Comparison of ENCODE assay signal across 12 mouse cellular contexts in genomic region chr6:113468512-113468911, GRCm38 (mm10). TPM values are rescaled to one million over a fixed set of nuclear protein-coding genes. Genes with fewer than 3 reads are reported as not detected.
A peak's percentile ranks its signal among the peaks of the same experiment; 100 is the strongest.
DNase-seq lines count a peak whose midpoint lies in the region; ATAC-seq and TF ChIP-seq lines count a peak whose summit lies in the region.
"Had no signal": no experiment of that assay in that cellular context is flagged by ENCODE, and none has a peak within 500 bp of the region (broad histone marks: within the 10 kb centered on the region; RNA-seq: fewer than 3 reads in every experiment).

No protein-coding gene starts in this region.

- peak overlapping the region; percentile 47; the same call in 1 of the 2 replicates for H3K9ac ChIP-seq in forebrain, embryonic 11.5 days (ENCODE audit: low read length)
- H3K9ac ChIP-seq in forebrain, postnatal 0 days = no peak overlapping the region
- H3K9ac ChIP-seq in midbrain, embryonic 14.5 days (replicated peaks; ENCODE audit: low read length) = no peak overlapping the region
- H3K9ac ChIP-seq in stomach, embryonic 16.5 days (ENCODE audit: low read length) = peak overlapping the region; percentile 38
- H3K9ac ChIP-seq: midbrain, embryonic 13.5 days had no signal

- no peak for DNase-seq in forebrain, embryonic 11.5 days (ENCODE audit: low spot score)
- no peak for DNase-seq in forebrain, postnatal 0 days
- no peak for DNase-seq in midbrain, embryonic 10.5 days (ENCODE audit: low spot score)
- DNase-seq in midbrain, embryonic 14.5 days = no peak
- no peak for DNase-seq in thymus, postnatal 0 days (ENCODE audit: low spot score)
- no peak for DNase-seq in layer of hippocampus, adult 11-12 months (ENCODE audit: low spot score)

- WGBS in forebrain, embryonic 11.5 days = 74% methylated on average over 3 of the region's 3 CpGs
- WGBS in forebrain, postnatal 0 days = 70% methylated on average over 3 of the region's 3 CpGs
- WGBS in midbrain, embryonic 10.5 days = 64% methylated on average over 3 of the region's 3 CpGs
- WGBS in midbrain, embryonic 14.5 days = 76% methylated on average over 3 of the region's 3 CpGs
- 71% methylated on average over 3 of the region's 3 CpGs for WGBS in stomach, embryonic 16.5 days

- no peak for TF ChIP-seq CTCF in forebrain, postnatal 0 days (IDR thresholded peaks at IDR 0.05; ENCODE audit: low read depth)

- no peaks in the 10 kb centered on the region for H3K9me3 ChIP-seq in forebrain, embryonic 11.5 days (ENCODE audit: control insufficient read depth, low read length)
- H3K9me3 ChIP-seq in forebrain, postnatal 0 days (ENCODE audit: low read length) = no peaks in the 10 kb centered on the region
- no peaks in the 10 kb centered on the region for H3K9me3 ChIP-seq in midbrain, embryonic 10.5 days (replicated peaks)
- no peaks in the 10 kb centered on the region for H3K9me3 ChIP-seq in midbrain, embryonic 14.5 days (ENCODE audit: control insufficient read depth, low read length)
- no peaks in the 10 kb centered on the region for H3K9me3 ChIP-seq in stomach, embryonic 16.5 days (replicated peaks; ENCODE audit: control insufficient read depth, low read length)
- H3K9me3 ChIP-seq: midbrain, embryonic 13.5 days had no signal

- H3K4me3 ChIP-seq in forebrain, embryonic 11.5 days (ENCODE audit: low read depth, low read length) = no peak overlapping the region
- H3K4me3 ChIP-seq in forebrain, postnatal 0 days (ENCODE audit: low read depth, low read length) = no peak overlapping the region
- H3K4me3 ChIP-seq in midbrain, embryonic 10.5 days = peak overlapping the region; percentile 54; the same call in 1 of the 2 replicates
- H3K4me3 ChIP-seq in midbrain, embryonic 14.5 days (replicated peaks; ENCODE audit: low read depth, low read length) = no peak overlapping the region
- H3K4me3 ChIP-seq in stomach, embryonic 16.5 days (replicated peaks; ENCODE audit: low read length) = no peak overlapping the region

- no peak overlapping the region for H3K27ac ChIP-seq in forebrain, embryonic 11.5 days (ENCODE audit: low read depth, low read length)
- H3K27ac ChIP-seq in forebrain, postnatal 0 days (ENCODE audit: low read depth, low read length) = no peak overlapping the region
- no peak overlapping the region; the same call in 1 of the 2 replicates for H3K27ac ChIP-seq in midbrain, embryonic 10.5 days (replicated peaks)
- H3K27ac ChIP-seq in midbrain, embryonic 14.5 days (replicated peaks; ENCODE audit: low read depth, low read length) = no peak overlapping the region
- no peak overlapping the region for H3K27ac ChIP-seq in stomach, embryonic 16.5 days (ENCODE audit: low read length)
- H3K27ac ChIP-seq: midbrain, embryonic 13.5 days had no signal

- peak overlapping the region; percentile 58 for H3K4me2 ChIP-seq in forebrain, embryonic 11.5 days (ENCODE audit: low read depth, low read length, severe bottlenecking)
- no peak overlapping the region for H3K4me2 ChIP-seq in forebrain, postnatal 0 days (ENCODE audit: low read depth)
- no peak overlapping the region for H3K4me2 ChIP-seq in midbrain, embryonic 14.5 days (ENCODE audit: low read length)
- H3K4me2 ChIP-seq in stomach, embryonic 16.5 days (ENCODE audit: low read depth, low read length) = peak overlapping the region; percentile 63; the same call in 1 of the 2 replicates

- H3K4me1 ChIP-seq in forebrain, embryonic 11.5 days (replicated peaks; ENCODE audit: control insufficient read depth, insufficient read depth, low read length) = peaks cover 8% of the 10 kb centered on the region; the same call in 1 of the 2 replicates
- 0 out of 2 replicates have a peak, but pooled peaks cover 4% of the 10 kb centered on the region for H3K4me1 ChIP-seq in forebrain, postnatal 0 days (ENCODE audit: insufficient read depth)
- peaks cover 38% of the 10 kb centered on the region for H3K4me1 ChIP-seq in midbrain, embryonic 10.5 days
- peaks cover 7% of the 10 kb centered on the region for H3K4me1 ChIP-seq in midbrain, embryonic 14.5 days (ENCODE audit: control insufficient read depth, insufficient read depth, low read length)
- peaks cover 20% of the 10 kb centered on the region for H3K4me1 ChIP-seq in stomach, embryonic 16.5 days (ENCODE audit: control insufficient read depth, insufficient read depth, low read length)

- H3K27me3 ChIP-seq in forebrain, embryonic 11.5 days (ENCODE audit: control insufficient read depth, insufficient read depth, low read length) = peaks cover 7% of the 10 kb centered on the region
- H3K27me3 ChIP-seq in forebrain, postnatal 0 days (ENCODE audit: insufficient read depth, low read length) = peaks cover 13% of the 10 kb centered on the region
- peaks cover 50% of the 10 kb centered on the region for H3K27me3 ChIP-seq in midbrain, embryonic 10.5 days (ENCODE audit: low read depth, poor library complexity, severe bottlenecking)
- peaks cover 20% of the 10 kb centered on the region for H3K27me3 ChIP-seq in midbrain, embryonic 14.5 days (ENCODE audit: control insufficient read depth, insufficient read depth, low read length)
- no peaks in the 10 kb centered on the region for H3K27me3 ChIP-seq in stomach, embryonic 16.5 days (ENCODE audit: control insufficient read depth, insufficient read depth, low read length)

- ATAC-seq in forebrain, embryonic 11.5 days (replicated peaks; ENCODE audit: low FRiP score) = 0 out of 2 replicates have a peak, but pooled peaks have one; percentile 3
- no peak for ATAC-seq in forebrain, postnatal 0 days
- ATAC-seq in midbrain, embryonic 14.5 days (ENCODE audit: low FRiP score, low TSS enrichment) = no peak
- peak; percentile 71 for ATAC-seq in granulocyte monocyte progenitor cell, adult 5-6 weeks (replicated peaks; ENCODE audit: poor library complexity, severe bottlenecking)
- no peak for ATAC-seq in stomach, embryonic 16.5 days (ENCODE audit: insufficient read depth, low FRiP score)

- no peaks in the 10 kb centered on the region for H3K36me3 ChIP-seq in forebrain, embryonic 11.5 days (ENCODE audit: control insufficient read depth, insufficient read depth, low read length)
- H3K36me3 ChIP-seq in forebrain, postnatal 0 days (ENCODE audit: insufficient read depth) = no peaks in the 10 kb centered on the region
- H3K36me3 ChIP-seq in midbrain, embryonic 10.5 days = no peaks in the 10 kb centered on the region
- H3K36me3 ChIP-seq in midbrain, embryonic 14.5 days (ENCODE audit: control insufficient read depth, insufficient read depth, low read length) = no peaks in the 10 kb centered on the region
- no peaks in the 10 kb centered on the region for H3K36me3 ChIP-seq in stomach, embryonic 16.5 days (ENCODE audit: control insufficient read depth, insufficient read depth, low read length)
- H3K36me3 ChIP-seq: midbrain, embryonic 13.5 days had no signal

RNA-seq across cellular contexts. Expression of gene Il17rc, which starts 2.7 kb away (rescaled TPM):
- polyA plus RNA-seq in forebrain, embryonic 11.5 days (2014; fragmentation: Nextera tagmentation; extraction: Ambion mirVana) = 3.4 and 4.2 TPM in 2 replicates
- 3.2 and 3.8 TPM in 2 replicates for total RNA-seq in forebrain, postnatal 0 days (2014; rRNA removed)
- polyA plus RNA-seq in forebrain, postnatal 0 days (2015; fragmentation: Nextera tagmentation; extraction: Ambion mirVana) = 4.3 and 4.8 TPM in 2 replicates
- polyA plus RNA-seq in midbrain, embryonic 10.5 days (2016; fragmentation: Nextera tagmentation; extraction: Ambion mirVana) = 4.4 and 5.3 TPM in 2 replicates
- polyA plus RNA-seq in midbrain, embryonic 14.5 days (2014; fragmentation: Nextera tagmentation; extraction: Ambion mirVana) = 0.77 and 0.93 TPM in 2 replicates
- total RNA-seq in granulocyte monocyte progenitor cell, adult 5-6 weeks (2014; fragmentation: Nextera tagmentation) = not detected in 2 replicates
- total RNA-seq in granulocyte monocyte progenitor cell, adult 5-6 weeks (2017) = not detected in 2 replicates
- polyA plus RNA-seq in stomach, embryonic 16.5 days (2015; fragmentation: Nextera tagmentation; extraction: Ambion mirVana) = 36.8 and 45.0 TPM in 2 replicates
- 5.0 and 6.5 TPM in 2 replicates for polyA plus RNA-seq in thymus, postnatal 0 days (2015; fragmentation: Nextera tagmentation; extraction: Ambion mirVana)

RNA-seq across cellular contexts. Expression of gene Il17re, which starts 10.2 kb away (rescaled TPM):
- 1.0 and 1.2 TPM in 2 replicates for polyA plus RNA-seq in forebrain, embryonic 11.5 days (2014; fragmentation: Nextera tagmentation; extraction: Ambion mirVana)
- total RNA-seq in forebrain, postnatal 0 days (2014; rRNA removed) = not detected in 2 replicates
- polyA plus RNA-seq in forebrain, postnatal 0 days (2015; fragmentation: Nextera tagmentation; extraction: Ambion mirVana) = 0.14 and 0.28 TPM in 2 replicates
- polyA plus RNA-seq in midbrain, embryonic 10.5 days (2016; fragmentation: Nextera tagmentation; extraction: Ambion mirVana) = 1.1 and 1.4 TPM in 2 replicates
- 0.09 TPM in 1 of 2 replicates, not detected in the other for polyA plus RNA-seq in midbrain, embryonic 14.5 days (2014; fragmentation: Nextera tagmentation; extraction: Ambion mirVana)
- not detected in 2 replicates for total RNA-seq in granulocyte monocyte progenitor cell, adult 5-6 weeks (2014; fragmentation: Nextera tagmentation)
- 0.31 and 0.43 TPM in 2 replicates for total RNA-seq in granulocyte monocyte progenitor cell, adult 5-6 weeks (2017)
- 21.1 and 28.9 TPM in 2 replicates for polyA plus RNA-seq in stomach, embryonic 16.5 days (2015; fragmentation: Nextera tagmentation; extraction: Ambion mirVana)
- 6.0 and 7.9 TPM in 2 replicates for polyA plus RNA-seq in thymus, postnatal 0 days (2015; fragmentation: Nextera tagmentation; extraction: Ambion mirVana)

RNA-seq across cellular contexts. Expression of gene Creld1, which starts 14.6 kb away (rescaled TPM):
- 36.3 and 41.6 TPM in 2 replicates for polyA plus RNA-seq in forebrain, embryonic 11.5 days (2014; fragmentation: Nextera tagmentation; extraction: Ambion mirVana)
- 34.0 and 39.5 TPM in 2 replicates for total RNA-seq in forebrain, postnatal 0 days (2014; rRNA removed)
- 45.5 and 52.7 TPM in 2 replicates for polyA plus RNA-seq in forebrain, postnatal 0 days (2015; fragmentation: Nextera tagmentation; extraction: Ambion mirVana)
- polyA plus RNA-seq in midbrain, embryonic 10.5 days (2016; fragmentation: Nextera tagmentation; extraction: Ambion mirVana) = 43.0 and 45.4 TPM in 2 replicates
- polyA plus RNA-seq in midbrain, embryonic 14.5 days (2014; fragmentation: Nextera tagmentation; extraction: Ambion mirVana) = 49.7 and 51.1 TPM in 2 replicates
- 15.3 and 17.8 TPM in 2 replicates for total RNA-seq in granulocyte monocyte progenitor cell, adult 5-6 weeks (2014; fragmentation: Nextera tagmentation)
- total RNA-seq in granulocyte monocyte progenitor cell, adult 5-6 weeks (2017) = 6.7 and 9.4 TPM in 2 replicates
- polyA plus RNA-seq in stomach, embryonic 16.5 days (2015; fragmentation: Nextera tagmentation; extraction: Ambion mirVana) = 22.9 and 23.9 TPM in 2 replicates
- 9.5 and 10.3 TPM in 2 replicates for polyA plus RNA-seq in thymus, postnatal 0 days (2015; fragmentation: Nextera tagmentation; extraction: Ambion mirVana)

RNA-seq across cellular contexts. Expression of gene Jagn1, which starts 26.1 kb away (rescaled TPM):
- polyA plus RNA-seq in forebrain, embryonic 11.5 days (2014; fragmentation: Nextera tagmentation; extraction: Ambion mirVana) = 66.1 and 75.0 TPM in 2 replicates
- total RNA-seq in forebrain, postnatal 0 days (2014; rRNA removed) = 37.7 and 43.6 TPM in 2 replicates
- 61.3 and 81.8 TPM in 2 replicates for polyA plus RNA-seq in forebrain, postnatal 0 days (2015; fragmentation: Nextera tagmentation; extraction: Ambion mirVana)
- 90.0 and 93.5 TPM in 2 replicates for polyA plus RNA-seq in midbrain, embryonic 10.5 days (2016; fragmentation: Nextera tagmentation; extraction: Ambion mirVana)
- 86.1 and 96.9 TPM in 2 replicates for polyA plus RNA-seq in midbrain, embryonic 14.5 days (2014; fragmentation: Nextera tagmentation; extraction: Ambion mirVana)
- total RNA-seq in granulocyte monocyte progenitor cell, adult 5-6 weeks (2014; fragmentation: Nextera tagmentation) = 53.5 and 73.6 TPM in 2 replicates
- 23.2 and 28.3 TPM in 2 replicates for total RNA-seq in granulocyte monocyte progenitor cell, adult 5-6 weeks (2017)
- 86.0 and 88.5 TPM in 2 replicates for polyA plus RNA-seq in stomach, embryonic 16.5 days (2015; fragmentation: Nextera tagmentation; extraction: Ambion mirVana)
- polyA plus RNA-seq in thymus, postnatal 0 days (2015; fragmentation: Nextera tagmentation; extraction: Ambion mirVana) = 69.1 and 70.6 TPM in 2 replicates

RNA-seq across cellular contexts. Expression of gene Cidec, which starts 33.0 kb away (rescaled TPM):
- polyA plus RNA-seq in forebrain, embryonic 11.5 days (2014; fragmentation: Nextera tagmentation; extraction: Ambion mirVana) = not detected in 2 replicates
- not detected in 2 replicates for total RNA-seq in forebrain, postnatal 0 days (2014; rRNA removed)
- polyA plus RNA-seq in forebrain, postnatal 0 days (2015; fragmentation: Nextera tagmentation; extraction: Ambion mirVana) = not detected in 2 replicates
- polyA plus RNA-seq in midbrain, embryonic 10.5 days (2016; fragmentation: Nextera tagmentation; extraction: Ambion mirVana) = not detected in 2 replicates
- not detected in 2 replicates for polyA plus RNA-seq in midbrain, embryonic 14.5 days (2014; fragmentation: Nextera tagmentation; extraction: Ambion mirVana)
- total RNA-seq in granulocyte monocyte progenitor cell, adult 5-6 weeks (2014; fragmentation: Nextera tagmentation) = not detected in 2 replicates
- not detected in 2 replicates for total RNA-seq in granulocyte monocyte progenitor cell, adult 5-6 weeks (2017)
- 3.6 and 4.2 TPM in 2 replicates for polyA plus RNA-seq in stomach, embryonic 16.5 days (2015; fragmentation: Nextera tagmentation; extraction: Ambion mirVana)
- 0.37 and 1.5 TPM in 2 replicates for polyA plus RNA-seq in thymus, postnatal 0 days (2015; fragmentation: Nextera tagmentation; extraction: Ambion mirVana)
- total RNA-seq: layer of hippocampus, postnatal 10 days had no signal
- polyA plus RNA-seq: limb, embryonic 11.5 days; midbrain, embryonic 13.5 days; neural tube, embryonic 14.5 days had no signal

Comparison
In these comparisons a context has a peak if more than half of its experiments do, and no peak if none do; other contexts are left out.
1. ATAC-seq: peak in forebrain, embryonic 11.5 days (single experiment) and granulocyte monocyte progenitor cell, adult 5-6 weeks (single experiment); none in forebrain, postnatal 0 days (single experiment), midbrain, embryonic 14.5 days (single experiment) and stomach, embryonic 16.5 days (single experiment).
2. H3K4me2 ChIP-seq: peak in forebrain, embryonic 11.5 days (single experiment) and stomach, embryonic 16.5 days (single experiment); none in forebrain, postnatal 0 days (single experiment) and midbrain, embryonic 14.5 days (single experiment).
3. H3K9ac ChIP-seq: peak in forebrain, embryonic 11.5 days (single experiment) and stomach, embryonic 16.5 days (single experiment); none in forebrain, postnatal 0 days (single experiment) and midbrain, embryonic 14.5 days (single experiment).